Mouse (Mus musculus) cortical plate, adult 2 months (tissue): Measurements from ENCODE around the gene Mgll.

ENCODE experiments used
- CTCF ChIP-seq: fragments of 200-500 bp; IDR thresholded peaks from 2 replicates; pipeline ENCODE4 v1.5.1; 2011; ENCODE audit warnings: mild to moderate bottlenecking, control low read depth, low read length; ENCODE audit not compliant: insufficient read depth; ENCODE audit errors: extremely low read depth
- POLR2A ChIP-seq: fragments of 200-500 bp; IDR thresholded peaks from 2 replicates; pipeline ENCODE4 v1.6.1; 2011; ENCODE audit warnings: mild to moderate bottlenecking, low read length, control low read depth; ENCODE audit not compliant: insufficient read depth; ENCODE audit errors: extremely low read depth

- TF ChIP-seq CTCF (no peak), POLR2A (no peak)
These were observed 46.2 kb downstream of the Mgll start for GRCm38 (mm10) chr6:88770300-88770904.
